Mouse (Mus musculus): Measurements from ENCODE around the gene Ttc36.

- TF ChIP-seq POLR2A (IDR thresholded peaks at IDR 0.05; ENCODE audit: low read depth, low read length) (peak; percentile 87), CTCF (IDR thresholded peaks at IDR 0.05; ENCODE audit: extremely low read depth, insufficient read length, insufficient replicate concordance, low read depth, low read length) (no peak)
Observed at GRCm38 (mm10) chr9:44799102-44799957, 3.5 kb downstream of the Ttc36 start, which contains the start of gene Tmem25.
